Mouse (Mus musculus): Measurements from ENCODE around the gene Plekhg1. TPM values are rescaled to one million over a fixed set of nuclear protein-coding genes. Genes with fewer than 3 reads are reported as not detected.

Gene Plekhg1
- polyA plus RNA-seq, 1 experiment from 2014 or later = 6.1 TPM

DNA sequence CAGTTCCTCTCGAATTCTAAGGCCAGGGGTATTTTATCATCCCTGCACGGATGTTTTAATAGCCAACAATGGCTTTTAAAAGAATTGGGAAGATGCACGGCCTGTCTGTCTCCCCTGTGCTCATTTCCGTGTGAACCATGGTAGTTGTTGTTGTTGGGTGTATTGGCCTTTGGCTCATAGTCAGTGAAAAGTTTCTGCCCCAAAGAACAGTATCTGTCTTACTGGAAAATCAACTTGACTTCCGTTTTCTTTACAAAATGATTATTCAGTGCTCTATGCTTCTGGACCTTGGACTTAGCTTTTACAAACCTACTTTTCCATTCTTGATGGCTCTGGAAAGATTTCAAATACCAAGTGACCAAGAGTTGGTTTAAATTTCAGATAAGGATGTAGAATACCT, 104.3 kb downstream of the Plekhg1 start:
- DNase-seq (ENCODE audit: low spot score) = peak; percentile 9
- no peak overlapping the region for H3K4me3 ChIP-seq
- no peaks in the 10 kb centered on the region for H3K4me1 ChIP-seq
- H3K27me3 ChIP-seq (ENCODE audit: insufficient read depth, poor library complexity, severe bottlenecking) = no peaks in the 10 kb centered on the region
- no peak overlapping the region for H3K27ac ChIP-seq
- H3K36me3 ChIP-seq = no peaks in the 10 kb centered on the region
- 83% methylated on average over 5 of the region's 5 CpGs for WGBS
- no peaks in the 10 kb centered on the region for H3K9me3 ChIP-seq

DNA sequence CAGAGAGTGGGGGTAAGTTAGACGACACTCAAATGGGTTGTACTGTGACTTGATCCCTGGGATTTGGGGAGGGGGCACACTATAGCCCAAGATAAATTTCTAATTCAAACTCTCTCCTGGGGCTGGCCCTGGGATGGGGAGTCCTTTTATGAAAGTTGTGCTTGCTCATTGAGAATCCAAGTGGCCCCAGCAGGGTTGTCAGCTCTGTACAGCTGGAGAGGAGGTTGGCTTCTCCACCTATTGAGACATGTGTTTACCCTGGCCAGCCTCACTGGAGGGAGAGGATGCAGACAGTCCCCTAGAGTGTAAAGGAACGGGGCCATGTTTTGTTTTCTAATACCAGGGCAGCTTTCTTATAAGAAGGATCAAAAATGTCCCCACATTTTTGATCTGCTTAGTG, 106.9 kb downstream of the Plekhg1 start:
- Histone ChIP-seq H3K27me3 (ENCODE audit: insufficient read depth, poor library complexity, severe bottlenecking) (no peaks in the 10 kb centered on the region), H3K4me3 (no peak overlapping the region), H3K36me3 (no peaks in the 10 kb centered on the region; the same call in 1 of the 2 replicates), H3K4me1 (peaks cover 8% of the 10 kb centered on the region), H3K9me3 (no peaks in the 10 kb centered on the region), H3K27ac (no peak overlapping the region)
- WGBS = 62% methylated on average over 2 of the region's 2 CpGs
- DNase-seq (ENCODE audit: low spot score) = no peak

DNA sequence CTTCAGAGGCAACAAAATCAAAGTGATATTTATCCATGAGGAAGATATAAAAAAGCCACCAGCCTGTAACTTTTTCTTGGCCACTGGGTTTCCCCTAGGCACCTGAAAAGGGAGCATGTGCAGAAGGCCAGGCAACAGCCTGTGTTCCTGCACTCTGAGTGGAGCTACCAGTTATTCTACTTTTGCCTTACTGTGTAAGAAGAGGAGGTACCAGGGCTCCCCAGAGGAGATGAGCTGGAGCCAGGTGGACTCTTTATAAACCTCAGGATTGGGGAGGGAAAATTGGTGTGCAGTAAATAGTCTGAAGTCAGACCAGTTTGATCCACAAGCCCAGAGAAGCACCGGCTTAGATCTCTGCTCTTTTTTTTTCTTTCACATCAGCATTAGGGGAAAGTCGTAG, 111.3 kb downstream of the Plekhg1 start:
- no peak for DNase-seq (ENCODE audit: low spot score)
- Histone ChIP-seq H3K27ac (0 out of 2 replicates have a peak overlapping the region, but pooled peaks have one; percentile 56), H3K27me3 (ENCODE audit: insufficient read depth, poor library complexity, severe bottlenecking) (no peaks in the 10 kb centered on the region), H3K36me3 (no peaks in the 10 kb centered on the region; the same call in 1 of the 2 replicates), H3K4me3 (no peak overlapping the region), H3K4me1 (peaks cover 19% of the 10 kb centered on the region), H3K9me3 (no peaks in the 10 kb centered on the region)
- WGBS = 8% methylated on average over 2 of the region's 2 CpGs

DNA sequence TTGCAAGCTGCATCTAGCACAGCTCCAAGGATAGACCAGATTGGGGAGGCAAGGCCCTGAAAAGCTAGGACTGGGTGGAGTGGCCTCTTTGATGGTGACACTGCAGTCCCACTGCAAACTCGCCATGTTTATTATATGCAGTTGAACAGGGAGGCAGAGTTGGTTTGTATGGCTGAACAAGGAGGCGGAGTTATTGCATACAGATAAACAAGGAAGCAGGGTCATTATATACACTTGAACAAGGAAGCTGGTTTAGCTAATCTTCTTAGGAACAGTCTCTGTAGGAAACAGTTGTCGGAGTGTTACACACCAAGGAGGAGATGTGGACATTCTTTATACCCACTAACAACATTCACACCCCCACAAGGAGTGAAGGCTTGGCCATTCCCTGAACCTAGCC, 112.6 kb downstream of the Plekhg1 start:
- no peak overlapping the region for H3K4me3 ChIP-seq
- peaks cover 19% of the 10 kb centered on the region for H3K4me1 ChIP-seq
- 84% methylated on average over 3 of the region's 3 CpGs for WGBS
- no peaks in the 10 kb centered on the region for H3K9me3 ChIP-seq
- no peaks in the 10 kb centered on the region for H3K27me3 ChIP-seq (ENCODE audit: insufficient read depth, poor library complexity, severe bottlenecking)
- DNase-seq (ENCODE audit: low spot score) = no peak
- H3K36me3 ChIP-seq = no peaks in the 10 kb centered on the region; the same call in 1 of the 2 replicates
- H3K27ac ChIP-seq = peak overlapping the region; percentile 62; the same call in 1 of the 2 replicates

DNA sequence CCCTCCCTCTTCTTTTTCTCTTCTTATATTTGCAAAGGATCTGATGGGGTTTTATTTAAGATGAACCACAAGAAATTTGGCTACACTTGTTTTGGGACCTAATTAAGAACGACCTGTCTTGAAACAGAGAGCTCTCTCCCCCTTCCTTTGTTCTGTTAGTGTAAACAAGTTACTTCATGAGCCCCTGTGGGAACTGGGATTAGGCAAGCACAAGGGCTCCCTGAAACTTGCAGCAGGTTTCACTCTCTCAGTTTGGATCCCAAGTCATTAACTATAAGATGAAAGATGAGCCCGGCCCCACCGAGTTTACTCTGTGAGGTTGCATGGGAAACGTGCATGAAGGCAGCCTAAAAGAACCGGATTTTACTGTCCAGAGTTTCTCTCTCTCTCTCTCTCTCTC, 117.7 kb downstream of the Plekhg1 start:
- Histone ChIP-seq H3K9me3 (no peaks in the 10 kb centered on the region), H3K4me3 (no peak overlapping the region), H3K36me3 (no peaks in the 10 kb centered on the region), H3K4me1 (peaks cover 15% of the 10 kb centered on the region), H3K27me3 (ENCODE audit: insufficient read depth, poor library complexity, severe bottlenecking) (no peaks in the 10 kb centered on the region), H3K27ac (no peak overlapping the region)
- DNase-seq (ENCODE audit: low spot score) = no peak
- WGBS = 29% methylated on average over 5 of the region's 5 CpGs

DNA sequence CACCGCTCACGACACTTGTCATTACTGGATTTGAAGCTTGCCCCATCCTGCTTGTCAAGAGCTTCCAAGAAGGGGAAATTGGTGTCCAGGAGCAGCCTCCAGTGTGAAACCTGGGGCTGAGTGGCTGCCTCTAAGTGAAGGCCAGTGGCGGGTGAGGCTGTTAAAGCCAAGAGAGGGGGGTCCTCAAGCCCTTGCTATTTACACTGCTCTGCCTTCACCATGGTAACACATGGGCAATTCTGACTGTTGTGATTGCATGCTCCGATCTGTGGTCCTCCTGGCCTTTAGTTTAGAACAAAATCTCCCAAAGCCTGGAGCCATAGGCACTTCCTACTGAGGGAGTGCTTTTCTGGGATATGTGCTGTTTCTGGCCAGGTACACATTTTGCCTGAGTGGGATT, 118.3 kb downstream of the Plekhg1 start:
- H3K36me3 ChIP-seq = no peaks in the 10 kb centered on the region
- no peaks in the 10 kb centered on the region for H3K9me3 ChIP-seq
- H3K4me1 ChIP-seq = peaks cover 15% of the 10 kb centered on the region
- no peaks in the 10 kb centered on the region for H3K27me3 ChIP-seq (ENCODE audit: insufficient read depth, poor library complexity, severe bottlenecking)
- H3K4me3 ChIP-seq = no peak overlapping the region
- no peak overlapping the region for H3K27ac ChIP-seq
- DNase-seq (ENCODE audit: low spot score) = no peak
- 47% methylated on average over 4 of the region's 4 CpGs for WGBS

DNA sequence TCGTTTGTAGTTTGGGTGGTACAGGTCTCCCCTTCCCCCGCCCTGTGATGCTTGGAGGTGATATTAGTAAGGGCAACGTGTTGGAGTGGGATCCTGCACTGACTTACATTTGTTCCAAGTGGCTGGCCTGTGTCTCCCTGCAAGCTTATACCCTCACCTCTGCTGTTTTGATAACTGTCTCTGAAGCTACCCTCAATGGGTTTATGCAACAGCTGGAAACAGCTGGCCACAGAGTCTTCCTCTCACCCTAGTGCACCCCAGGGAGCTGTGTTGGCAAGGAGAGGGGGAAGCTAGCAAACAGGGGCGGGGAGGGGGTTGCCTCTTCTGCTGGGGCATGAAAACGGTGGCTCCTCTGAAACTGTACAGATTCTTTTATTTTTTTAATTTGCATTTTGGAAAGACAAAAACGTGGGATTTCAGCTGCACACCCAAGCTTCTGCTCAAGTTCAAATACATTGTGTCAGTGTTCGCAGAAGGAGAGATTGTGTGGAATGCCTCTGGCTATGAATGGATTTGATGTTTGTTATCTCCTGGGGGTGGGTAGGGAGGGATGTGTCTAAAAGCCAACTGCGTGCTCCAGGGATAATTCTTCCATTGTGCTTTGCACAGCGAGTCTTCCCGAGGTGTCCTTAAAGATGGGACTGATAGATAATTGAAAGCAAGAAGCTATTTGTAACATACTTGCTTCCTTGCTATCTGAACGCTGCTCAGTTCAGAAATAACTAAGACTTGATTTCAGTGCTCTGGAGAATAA, 119.0 kb downstream of the Plekhg1 start:
- WGBS = 38% methylated on average over 11 of the region's 11 CpGs

DNA sequence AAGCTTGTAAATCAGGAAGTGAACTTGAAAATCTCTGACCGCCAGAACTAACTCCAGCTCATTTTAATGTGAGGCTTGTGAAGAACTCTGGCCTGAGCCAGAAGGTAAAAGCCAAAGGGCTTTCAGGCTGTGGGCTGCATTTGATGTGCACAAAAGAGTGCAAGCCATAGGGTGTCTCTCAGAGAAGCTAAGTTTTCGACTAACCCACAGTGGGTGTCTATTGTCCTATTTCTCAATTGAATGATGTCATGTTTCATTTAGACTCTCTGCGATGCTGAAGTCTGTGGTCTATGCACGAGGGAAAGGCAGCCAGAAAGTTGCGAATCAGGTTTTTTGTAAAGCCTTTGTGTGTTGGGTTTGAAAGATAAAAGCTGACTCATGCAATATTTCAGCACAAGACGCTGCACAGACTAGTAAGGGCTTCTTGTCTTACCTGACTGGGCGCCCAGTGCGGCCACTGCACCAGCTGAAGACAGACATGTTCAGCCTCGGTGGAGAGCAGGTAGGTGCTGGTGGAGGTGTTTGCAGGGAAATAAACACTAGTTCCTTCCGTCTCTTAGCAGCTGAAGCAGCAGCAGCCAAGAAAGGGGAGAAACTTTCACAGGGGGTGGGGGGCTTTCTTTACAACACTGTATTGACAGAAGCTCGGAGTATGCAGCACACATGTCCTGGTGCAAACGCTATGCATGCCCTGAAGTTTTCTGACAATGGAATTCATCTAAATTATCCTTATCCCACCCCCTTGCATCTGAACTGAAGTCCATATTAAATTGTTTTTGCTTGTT, 123.4 kb downstream of the Plekhg1 start:
- H3K27me3 ChIP-seq (ENCODE audit: insufficient read depth, poor library complexity, severe bottlenecking) = no peaks in the 10 kb centered on the region
- H3K9me3 ChIP-seq = no peaks in the 10 kb centered on the region
- H3K36me3 ChIP-seq = no peaks in the 10 kb centered on the region
- peaks cover 12% of the 10 kb centered on the region; the same call in 1 of the 2 replicates for H3K4me1 ChIP-seq
- DNase-seq (ENCODE audit: low spot score) = no peak
- no peak overlapping the region; the same call in 1 of the 2 replicates for H3K27ac ChIP-seq
- WGBS = 44% methylated on average over 12 of the region's 12 CpGs
- H3K4me3 ChIP-seq = no peak overlapping the region

More for the DNA sequence above, 119.0 kb downstream of the Plekhg1 start:
- H3K9me3 ChIP-seq = no peaks in the 10 kb centered on the region
- H3K4me3 ChIP-seq = no peak overlapping the region
- DNase-seq (ENCODE audit: low spot score) = no peak
- no peaks in the 10 kb centered on the region for H3K27me3 ChIP-seq (ENCODE audit: insufficient read depth, poor library complexity, severe bottlenecking)
- H3K4me1 ChIP-seq = peaks cover 19% of the 10 kb centered on the region
- no peak overlapping the region for H3K27ac ChIP-seq
- H3K36me3 ChIP-seq = no peaks in the 10 kb centered on the region

DNA sequence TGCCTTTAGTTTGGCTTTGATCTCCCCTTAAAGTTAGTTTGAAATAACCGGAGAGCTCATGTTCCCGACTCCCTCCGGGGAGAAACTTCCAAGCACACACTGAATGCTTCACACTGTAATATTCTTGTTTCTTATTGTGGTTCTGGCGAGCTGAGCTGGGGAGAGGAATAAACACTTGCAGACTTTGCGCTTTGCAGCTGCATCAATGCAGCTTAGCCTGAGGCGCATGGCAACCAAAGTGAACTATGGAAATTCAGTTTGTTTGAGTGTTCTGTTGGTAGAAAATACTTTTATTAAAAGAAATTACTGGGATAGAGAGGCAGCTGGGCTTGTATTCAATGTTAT, 124.0 kb downstream of the Plekhg1 start:
- Histone ChIP-seq H3K4me3 (no peak overlapping the region), H3K9me3 (no peaks in the 10 kb centered on the region), H3K36me3 (no peaks in the 10 kb centered on the region), H3K27ac (no peak overlapping the region), H3K27me3 (ENCODE audit: insufficient read depth, poor library complexity, severe bottlenecking) (no peaks in the 10 kb centered on the region), H3K4me1 (peaks cover 7% of the 10 kb centered on the region; the same call in 1 of the 2 replicates)
- 68% methylated on average over 6 of the region's 6 CpGs for WGBS
- no peak for DNase-seq (ENCODE audit: low spot score)

DNA sequence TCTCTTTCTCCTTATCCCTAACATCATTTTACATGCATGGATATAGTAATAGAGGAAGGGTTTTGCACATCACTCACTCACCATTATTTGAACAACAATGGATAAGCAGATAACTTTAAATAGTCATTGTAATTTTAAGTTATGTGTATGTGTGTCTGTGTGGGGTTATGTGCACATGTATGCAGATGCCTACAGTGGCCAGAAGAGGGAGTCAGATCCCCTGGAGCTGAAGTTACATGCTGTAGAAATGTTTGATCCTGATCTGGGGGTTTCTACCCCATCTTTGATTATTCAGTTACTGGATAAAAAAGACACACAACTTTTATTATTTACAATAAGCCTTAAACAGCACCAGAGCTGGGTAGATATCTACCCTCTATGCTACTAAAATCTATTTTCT, 127.1 kb downstream of the Plekhg1 start:
- Histone ChIP-seq H3K4me1 (peaks cover 4% of the 10 kb centered on the region; the same call in 1 of the 2 replicates), H3K27ac (no peak overlapping the region), H3K36me3 (no peaks in the 10 kb centered on the region), H3K9me3 (no peaks in the 10 kb centered on the region), H3K27me3 (ENCODE audit: insufficient read depth, poor library complexity, severe bottlenecking) (no peaks in the 10 kb centered on the region), H3K4me3 (no peak overlapping the region)
- no peak for DNase-seq (ENCODE audit: low spot score)

DNA sequence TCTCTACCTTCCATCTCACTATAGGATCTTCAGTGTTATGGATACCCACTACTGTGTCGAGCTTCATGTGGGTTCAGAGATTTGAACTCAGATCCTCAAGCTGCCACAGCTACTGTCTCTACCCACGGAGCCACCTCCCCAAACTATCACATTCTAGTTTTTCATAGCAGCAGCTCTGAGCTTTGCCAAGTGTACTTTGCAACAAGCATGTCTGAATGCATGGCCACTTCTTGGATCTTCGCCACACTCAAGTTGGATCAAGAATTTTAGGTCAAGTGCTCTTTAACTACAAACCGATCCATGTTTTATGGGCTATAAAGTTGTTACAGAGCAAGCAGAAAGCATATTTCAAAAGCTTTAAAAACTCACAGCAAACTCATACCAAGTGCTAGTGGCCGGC, 130.7 kb downstream of the Plekhg1 start:
- no peaks in the 10 kb centered on the region for H3K9me3 ChIP-seq
- 88% methylated on average over 5 of the region's 5 CpGs for WGBS
- no peak overlapping the region for H3K27ac ChIP-seq
- no peak for DNase-seq (ENCODE audit: low spot score)
- H3K27me3 ChIP-seq (ENCODE audit: insufficient read depth, poor library complexity, severe bottlenecking) = no peaks in the 10 kb centered on the region
- H3K4me1 ChIP-seq = no peaks in the 10 kb centered on the region
- peaks cover 10% of the 10 kb centered on the region; the same call in 1 of the 2 replicates for H3K36me3 ChIP-seq
- no peak overlapping the region for H3K4me3 ChIP-seq

DNA sequence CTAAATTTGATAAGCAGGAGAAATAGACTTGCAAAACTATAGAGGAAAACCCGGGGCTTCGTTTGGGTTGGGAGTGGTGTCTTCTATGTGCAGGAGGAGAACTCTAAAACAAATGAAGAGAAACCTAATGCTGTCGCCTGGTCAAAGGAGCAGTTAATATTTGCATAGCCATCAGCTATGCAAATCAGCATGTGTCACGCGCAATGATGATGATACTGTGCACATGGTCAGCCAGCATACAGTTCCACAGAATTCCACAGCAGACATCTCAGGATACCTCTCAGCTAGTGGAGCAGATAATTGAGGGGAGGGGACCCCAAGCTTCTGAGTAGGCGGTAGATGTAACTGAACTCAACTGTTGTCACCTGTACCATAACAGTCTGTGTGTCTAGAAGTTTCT, 133.3 kb downstream of the Plekhg1 start:
- no peak overlapping the region for H3K4me3 ChIP-seq
- H3K27me3 ChIP-seq (ENCODE audit: insufficient read depth, poor library complexity, severe bottlenecking) = no peaks in the 10 kb centered on the region
- WGBS = 92% methylated on average over 6 of the region's 6 CpGs
- no peaks in the 10 kb centered on the region for H3K4me1 ChIP-seq
- no peak for DNase-seq (ENCODE audit: low spot score)
- H3K9me3 ChIP-seq = no peaks in the 10 kb centered on the region
- H3K36me3 ChIP-seq = peaks cover 10% of the 10 kb centered on the region; the same call in 1 of the 2 replicates
- no peak overlapping the region for H3K27ac ChIP-seq

DNA sequence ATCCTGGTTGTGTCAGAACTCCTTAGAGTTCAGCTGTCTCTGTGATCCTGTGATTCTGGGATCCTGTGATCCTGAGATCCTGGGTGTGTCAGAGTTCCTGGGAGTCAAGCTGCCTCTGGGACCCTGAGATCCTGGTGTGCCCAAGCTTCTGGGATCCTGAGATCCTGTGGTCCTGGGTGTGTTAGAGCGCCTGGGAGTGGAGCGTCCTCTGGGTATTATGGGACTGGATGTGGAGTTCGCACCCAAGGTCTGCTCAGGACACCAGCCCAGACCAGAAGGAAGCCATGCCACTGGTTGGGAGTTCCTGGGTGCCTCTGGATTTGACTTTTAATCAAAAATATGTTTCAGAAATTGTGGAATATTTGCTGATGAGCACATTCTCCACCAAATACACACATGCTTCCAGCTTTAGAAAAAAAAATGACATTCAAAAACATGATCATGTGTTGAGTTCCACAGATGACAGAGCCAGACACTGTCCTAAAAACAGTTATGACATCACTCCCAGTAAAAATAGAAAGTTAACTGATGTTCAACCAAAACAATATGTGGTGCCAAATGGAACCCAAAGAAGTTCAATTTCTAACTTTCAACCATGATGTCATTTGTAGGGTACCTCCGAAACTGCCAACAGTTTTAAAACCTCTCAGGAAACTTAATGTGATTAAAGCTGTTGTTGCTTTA, 137.8 kb downstream of the Plekhg1 start:
- H3K27ac ChIP-seq = no peak overlapping the region
- DNase-seq (ENCODE audit: low spot score) = peak; percentile 68
- 87% methylated on average over 4 of the region's 4 CpGs for WGBS

More for the DNA sequence above, 137.8 kb downstream of the Plekhg1 start:
- Histone ChIP-seq H3K4me1 (no peaks in the 10 kb centered on the region), H3K36me3 (peaks cover 8% of the 10 kb centered on the region; the same call in 1 of the 2 replicates), H3K9me3 (no peaks in the 10 kb centered on the region), H3K27me3 (ENCODE audit: insufficient read depth, poor library complexity, severe bottlenecking) (no peaks in the 10 kb centered on the region), H3K4me3 (no peak overlapping the region)

Measured in heart, embryonic 10.5 days (tissue).